Mouse (Mus musculus): ENCODE results near the gene Kmt2a. TPM values are rescaled to one million over a fixed set of nuclear protein-coding genes. Genes with fewer than 3 reads are reported as not detected.

Kmt2a gene
- polyA plus RNA-seq, 1 experiment from 2014 or later, result 13.4 TPM

- no peak within 1 kb of the TSS for H3K9ac ChIP-seq (ENCODE audit: low read length)
- H3K36me3 ChIP-seq (ENCODE audit: control insufficient read depth, insufficient read depth, low read length), result peaks cover 12% of the 10 kb centered on the region
- H3K27ac ChIP-seq (ENCODE audit: low read depth, low read length), result no peak within 1 kb of the TSS
- H3K9me3 ChIP-seq (ENCODE audit: control insufficient read depth, low read length), result no peaks in the 10 kb centered on the region
- H3K4me2 ChIP-seq (ENCODE audit: low read depth), result no peak within 1 kb of the TSS
- DNase-seq (ENCODE audit: low spot score) (no peak), ATAC-seq (ENCODE audit: insufficient read depth, low FRiP score, low TSS enrichment) (no peak)
- H3K4me1 ChIP-seq (ENCODE audit: control insufficient read depth, insufficient read depth, low read length), result peaks cover 7% of the 10 kb centered on the region; the same call in 1 of the 2 replicates
- WGBS, result 73% methylated on average over 4 of the region's 4 CpGs
- H3K4me3 ChIP-seq (ENCODE audit: low read depth, low read length), result no peak within 1 kb of the TSS
- peaks cover 6% of the 10 kb centered on the region for H3K27me3 ChIP-seq (ENCODE audit: control insufficient read depth, insufficient read depth, low read length)
Observed at GRCm38 (mm10) chr9:44802808-44803450, 78.2 kb downstream of the Kmt2a start, which contains the start of gene Ttc36. Gene Ttc36 (minus strand): TSS chr9:44803072.

- ATAC-seq (ENCODE audit: insufficient read depth, low FRiP score, low TSS enrichment) (no peak), DNase-seq (ENCODE audit: low spot score) (no peak)
- Histone ChIP-seq H3K27ac (ENCODE audit: low read depth, low read length) (no peak overlapping the region), H3K9ac (ENCODE audit: low read length) (no peak overlapping the region), H3K4me1 (ENCODE audit: control insufficient read depth, insufficient read depth, low read length) (peaks cover 7% of the 10 kb centered on the region; the same call in 1 of the 2 replicates), H3K4me3 (ENCODE audit: low read depth, low read length) (no peak overlapping the region), H3K4me2 (ENCODE audit: low read depth) (no peak overlapping the region), H3K36me3 (ENCODE audit: control insufficient read depth, insufficient read depth, low read length) (no peaks in the 10 kb centered on the region), H3K27me3 (ENCODE audit: control insufficient read depth, insufficient read depth, low read length) (peaks cover 7% of the 10 kb centered on the region), H3K9me3 (ENCODE audit: control insufficient read depth, low read length) (no peaks in the 10 kb centered on the region)
- WGBS, result 80% methylated on average over 6 of the region's 6 CpGs
Observed at GRCm38 (mm10) chr9:44801669-44802068, 79.4 kb downstream of the Kmt2a start.

GRCm38 (mm10) chr9:44799958-44800324 is 81.2 kb downstream of the Kmt2a start:
- H3K36me3 ChIP-seq (ENCODE audit: control insufficient read depth, insufficient read depth, low read length), result no peaks in the 10 kb centered on the region
- H3K4me3 ChIP-seq (ENCODE audit: low read depth, low read length), result peak overlapping the region; percentile 52
- WGBS, result 50% methylated on average over 9 of the region's 9 CpGs
- no peak for ATAC-seq (ENCODE audit: insufficient read depth, low FRiP score, low TSS enrichment)
- H3K9ac ChIP-seq (ENCODE audit: low read length), result peak overlapping the region; percentile 61
- H3K27ac ChIP-seq (ENCODE audit: low read depth, low read length), result no peak overlapping the region
- peak overlapping the region; percentile 91 for H3K4me2 ChIP-seq (ENCODE audit: low read depth)
- DNase-seq (ENCODE audit: low spot score), result no peak
- peaks cover 7% of the 10 kb centered on the region for H3K27me3 ChIP-seq (ENCODE audit: control insufficient read depth, insufficient read depth, low read length)
- H3K4me1 ChIP-seq (ENCODE audit: control insufficient read depth, insufficient read depth, low read length), result peaks cover 7% of the 10 kb centered on the region; the same call in 1 of the 2 replicates
- H3K9me3 ChIP-seq (ENCODE audit: control insufficient read depth, low read length), result no peaks in the 10 kb centered on the region

GRCm38 (mm10) chr9:44799102-44799957 is 81.8 kb downstream of the Kmt2a start, which contains the start of gene Tmem25:
Gene Tmem25 (minus strand): TSS chr9:44799307.
- H3K9ac ChIP-seq (ENCODE audit: low read length), result peak within 1 kb of the TSS; percentile 61
- H3K9me3 ChIP-seq (ENCODE audit: control insufficient read depth, low read length), result no peaks in the 10 kb centered on the region
- under 1% methylated on average over 73 of the region's 75 CpGs for WGBS
- ATAC-seq (ENCODE audit: insufficient read depth, low FRiP score, low TSS enrichment) (peak; percentile 97), DNase-seq (ENCODE audit: low spot score) (peak; percentile 87)
- peaks cover 7% of the 10 kb centered on the region for H3K27me3 ChIP-seq (ENCODE audit: control insufficient read depth, insufficient read depth, low read length)
- peak within 1 kb of the TSS; percentile 52 for H3K4me3 ChIP-seq (ENCODE audit: low read depth, low read length)
- H3K27ac ChIP-seq (ENCODE audit: low read depth, low read length), result no peak within 1 kb of the TSS
- no peaks in the 10 kb centered on the region for H3K36me3 ChIP-seq (ENCODE audit: control insufficient read depth, insufficient read depth, low read length)
- peaks cover 7% of the 10 kb centered on the region; the same call in 1 of the 2 replicates for H3K4me1 ChIP-seq (ENCODE audit: control insufficient read depth, insufficient read depth, low read length)
- H3K4me2 ChIP-seq (ENCODE audit: low read depth), result peak within 1 kb of the TSS; percentile 91

GRCm38 (mm10) chr9:44798298-44798697 is 82.8 kb downstream of the Kmt2a start:
- no peak overlapping the region for H3K9ac ChIP-seq (ENCODE audit: low read length)
- ATAC-seq (ENCODE audit: insufficient read depth, low FRiP score, low TSS enrichment), result no peak
- H3K4me1 ChIP-seq (ENCODE audit: control insufficient read depth, insufficient read depth, low read length), result peaks cover 7% of the 10 kb centered on the region; the same call in 1 of the 2 replicates
- H3K4me2 ChIP-seq (ENCODE audit: low read depth), result peak overlapping the region; percentile 91; the same call in 1 of the 2 replicates
- no peak for DNase-seq (ENCODE audit: low spot score)
- WGBS, result 56% methylated on average over 7 of the region's 7 CpGs
- no peaks in the 10 kb centered on the region for H3K9me3 ChIP-seq (ENCODE audit: control insufficient read depth, low read length)
- H3K36me3 ChIP-seq (ENCODE audit: control insufficient read depth, insufficient read depth, low read length), result no peaks in the 10 kb centered on the region
- peaks cover 7% of the 10 kb centered on the region for H3K27me3 ChIP-seq (ENCODE audit: control insufficient read depth, insufficient read depth, low read length)
- H3K4me3 ChIP-seq (ENCODE audit: low read depth, low read length), result peak overlapping the region; percentile 52; the same call in 1 of the 2 replicates
- no peak overlapping the region for H3K27ac ChIP-seq (ENCODE audit: low read depth, low read length)

GRCm38 (mm10) chr9:44792842-44793241 is 88.3 kb downstream of the Kmt2a start:
- ATAC-seq (ENCODE audit: insufficient read depth, low FRiP score, low TSS enrichment), result no peak
- Histone ChIP-seq H3K27me3 (ENCODE audit: control insufficient read depth, insufficient read depth, low read length) (no peaks in the 10 kb centered on the region; the same call in 1 of the 2 replicates), H3K9me3 (ENCODE audit: control insufficient read depth, low read length) (no peaks in the 10 kb centered on the region), H3K27ac (ENCODE audit: low read depth, low read length) (no peak overlapping the region), H3K4me1 (ENCODE audit: control insufficient read depth, insufficient read depth, low read length) (no peaks in the 10 kb centered on the region), H3K4me2 (ENCODE audit: low read depth) (no peak overlapping the region), H3K9ac (ENCODE audit: low read length) (no peak overlapping the region), H3K36me3 (ENCODE audit: control insufficient read depth, insufficient read depth, low read length) (peaks cover 9% of the 10 kb centered on the region), H3K4me3 (ENCODE audit: low read depth, low read length) (no peak overlapping the region)
- DNase-seq (ENCODE audit: low spot score), result no peak
- 79% methylated on average over 9 of the region's 9 CpGs for WGBS

GRCm38 (mm10) chr9:44772750-44773651 is 108.1 kb downstream of the Kmt2a start:
- Histone ChIP-seq H3K4me2 (ENCODE audit: low read depth) (peak overlapping the region; percentile 86), H3K27ac (ENCODE audit: low read depth, low read length) (peak overlapping the region; percentile 34), H3K4me3 (ENCODE audit: low read depth, low read length) (peak overlapping the region; percentile 76), H3K36me3 (ENCODE audit: control insufficient read depth, insufficient read depth, low read length) (0 out of 2 replicates have a peak, but pooled peaks cover 3% of the 10 kb centered on the region), H3K4me1 (ENCODE audit: control insufficient read depth, insufficient read depth, low read length) (no peaks in the 10 kb centered on the region), H3K9ac (ENCODE audit: low read length) (peak overlapping the region; percentile 84), H3K9me3 (ENCODE audit: control insufficient read depth, low read length) (no peaks in the 10 kb centered on the region), H3K27me3 (ENCODE audit: control insufficient read depth, insufficient read depth, low read length) (no peaks in the 10 kb centered on the region)
- ATAC-seq (ENCODE audit: insufficient read depth, low FRiP score, low TSS enrichment), result peak; percentile 96
- DNase-seq (ENCODE audit: low spot score), result peak; percentile 96
- under 1% methylated on average over 41 of the region's 41 CpGs for WGBS

GRCm38 (mm10) chr9:44772392-44772749 is 108.7 kb downstream of the Kmt2a start:
- H3K27ac ChIP-seq (ENCODE audit: low read depth, low read length), result no peak overlapping the region
- no peaks in the 10 kb centered on the region for H3K9me3 ChIP-seq (ENCODE audit: control insufficient read depth, low read length)
- DNase-seq (ENCODE audit: low spot score), result no peak
- no peak for ATAC-seq (ENCODE audit: insufficient read depth, low FRiP score, low TSS enrichment)
- no peaks in the 10 kb centered on the region for H3K27me3 ChIP-seq (ENCODE audit: control insufficient read depth, insufficient read depth, low read length)
- H3K4me3 ChIP-seq (ENCODE audit: low read depth, low read length), result no peak overlapping the region
- no peaks in the 10 kb centered on the region for H3K4me1 ChIP-seq (ENCODE audit: control insufficient read depth, insufficient read depth, low read length)
- 27% methylated on average over 5 of the region's 5 CpGs for WGBS
- 0 out of 2 replicates have a peak overlapping the region, but pooled peaks have one; percentile 29 for H3K9ac ChIP-seq (ENCODE audit: low read length)
- no peak overlapping the region for H3K4me2 ChIP-seq (ENCODE audit: low read depth)
- H3K36me3 ChIP-seq (ENCODE audit: control insufficient read depth, insufficient read depth, low read length), result 0 out of 2 replicates have a peak, but pooled peaks cover 3% of the 10 kb centered on the region
